Mouse (Mus musculus): ENCODE results near the gene Pdpr. TPM values are rescaled to one million over a fixed set of nuclear protein-coding genes. Genes with fewer than 3 reads are reported as not detected.

Gene Pdpr
- total and polyA plus RNA-seq, 3 experiments = 8.3 to 11.6 (median 8.3) TPM

GRCm38 (mm10) chr8:111130756-111131155 is 36.3 kb downstream of the Pdpr start:
- H3K27me3 ChIP-seq (replicated peaks) = no peaks in the 10 kb centered on the region
- no peak overlapping the region for H3K4me2 ChIP-seq (ENCODE audit: insufficient read depth, low read depth, poor library complexity, severe bottlenecking)
- no peaks in the 10 kb centered on the region for H3K4me1 ChIP-seq (ENCODE audit: control insufficient read depth in 1 of 2, insufficient read depth in 2 of 2)
- no peak overlapping the region for H3K4me3 ChIP-seq (replicated peaks in 1 of 3; ENCODE audit: low read depth in 2 of 3, low read length in 2 of 3, poor library complexity in 1 of 3)
- no peak overlapping the region for H3K27ac ChIP-seq (ENCODE audit: insufficient read depth, low read depth)
- no peak overlapping the region for H3K9ac ChIP-seq (ENCODE audit: insufficient read depth, low read depth)
- dilution Hi-C loops (cut with MboI; ENCODE audit: extremely low pct_ligation_motif_present, extremely low pct_unique_long_range_greater_than_20kb, low sequenced_read_pairs) = no loop called here
- in situ Hi-C loops (cut with MboI; ENCODE audit: low pct_ligation_motif_present, low pct_unique_long_range_greater_than_20kb, low sequenced_read_pairs) = no loop called here
- H3K9me3 ChIP-seq (replicated peaks; ENCODE audit: low read length) = no peaks in the 10 kb centered on the region
- peaks cover 33 to 79% of the 10 kb centered on the region in 2 experiments for H3K36me3 ChIP-seq (replicated peaks in 1 of 2; ENCODE audit: control insufficient read depth in 1 of 2, insufficient read depth in 1 of 2, low read length in 1 of 2)
- H3K79me2 ChIP-seq (replicated peaks; ENCODE audit: control insufficient read depth, extremely low read depth, insufficient read depth, poor library complexity, severe bottlenecking) = no peaks in the 10 kb centered on the region
- no peak for TF ChIP-seq UBTF (IDR thresholded peaks at IDR 0.05; ENCODE audit: low read depth, low read length)
- TF ChIP-seq CTCF (conservative IDR thresholded peaks at IDR 0.05 in 1 of 2, IDR thresholded peaks at IDR 0.05 in 1 of 2; ENCODE audit: low read depth in 2 of 2, low read length in 2 of 2) = no peak
- TF ChIP-seq USF2 (conservative IDR thresholded peaks at IDR 0.05; ENCODE audit: low read depth, low read length) = no peak
- no peak for TF ChIP-seq KAT2A (IDR thresholded peaks at IDR 0.05; ENCODE audit: insufficient replicate concordance, low read length)
- TF ChIP-seq MAFK (IDR thresholded peaks at IDR 0.05; ENCODE audit: insufficient replicate concordance, low read length) = no peak
- TF ChIP-seq CHD2 (IDR thresholded peaks at IDR 0.05; ENCODE audit: low read length) = no peak
- no peak for TF ChIP-seq USF1 (IDR thresholded peaks at IDR 0.05; ENCODE audit: low read depth, low read length)
- no peak for TF ChIP-seq CHD1 (IDR thresholded peaks at IDR 0.05; ENCODE audit: low read depth, low read length)
- TF ChIP-seq MYC (IDR thresholded peaks at IDR 0.05; ENCODE audit: low read depth, low read length) = no peak
- no peak for TF ChIP-seq ELF1 (IDR thresholded peaks at IDR 0.05; ENCODE audit: low read depth, low read length)
- no peak for DNase-seq (ENCODE audit: extremely low read depth)

- H3K79me2 ChIP-seq (replicated peaks; ENCODE audit: control insufficient read depth, extremely low read depth, insufficient read depth, poor library complexity, severe bottlenecking) = peaks cover 16% of the 10 kb centered on the region
- no peak for DNase-seq (ENCODE audit: extremely low read depth)
- dilution Hi-C loops (cut with MboI; ENCODE audit: extremely low pct_ligation_motif_present, extremely low pct_unique_long_range_greater_than_20kb, low sequenced_read_pairs) = no loop called here
- H3K4me2 ChIP-seq (ENCODE audit: insufficient read depth, low read depth, poor library complexity, severe bottlenecking) = no peak overlapping the region
- no peak for TF ChIP-seq POLR2AphosphoS2 (IDR thresholded peaks at IDR 0.05; ENCODE audit: low read depth, low read length)
- no peak for TF ChIP-seq MAFK (IDR thresholded peaks at IDR 0.05; ENCODE audit: insufficient replicate concordance, low read length)
- no peak for TF ChIP-seq RCOR1 (conservative IDR thresholded peaks at IDR 0.05; ENCODE audit: low read depth, low read length)
- TF ChIP-seq SMC3 (IDR thresholded peaks at IDR 0.05; ENCODE audit: low read depth, low read length) = no peak
- no peak for TF ChIP-seq ELF1 (IDR thresholded peaks at IDR 0.05; ENCODE audit: low read depth, low read length)
- no peak for TF ChIP-seq ZC3H11A (IDR thresholded peaks at IDR 0.05; ENCODE audit: low read depth, low read length)
- TF ChIP-seq JUN (IDR thresholded peaks at IDR 0.05; ENCODE audit: insufficient read depth, low read depth, low read length) = no peak
- no peak for TF ChIP-seq MYC (IDR thresholded peaks at IDR 0.05; ENCODE audit: low read depth, low read length)
- TF ChIP-seq RAD21 (IDR thresholded peaks at IDR 0.05; ENCODE audit: low read depth, low read length) = no peak
- TF ChIP-seq TCF12 (IDR thresholded peaks at IDR 0.05; ENCODE audit: low read depth, low read length) = no peak
- TF ChIP-seq JUND (conservative IDR thresholded peaks at IDR 0.05; ENCODE audit: low read depth, low read length) = no peak
- no peak for TF ChIP-seq IRF4 (IDR thresholded peaks at IDR 0.05; ENCODE audit: low read depth, low read length)
- peaks cover 0 to 14% of the 10 kb centered on the region in 2 experiments; a peak in 1 of 4 replicates for H3K4me1 ChIP-seq (ENCODE audit: control insufficient read depth in 1 of 2, insufficient read depth in 2 of 2)
- H3K27me3 ChIP-seq (replicated peaks) = no peaks in the 10 kb centered on the region
- H3K9me3 ChIP-seq (replicated peaks; ENCODE audit: low read length) = no peaks in the 10 kb centered on the region
- no peak overlapping the region for H3K9ac ChIP-seq (ENCODE audit: insufficient read depth, low read depth)
- H3K36me3 ChIP-seq (replicated peaks in 1 of 2; ENCODE audit: control insufficient read depth in 1 of 2, insufficient read depth in 1 of 2, low read length in 1 of 2) = peaks cover 6 to 40% of the 10 kb centered on the region in 2 experiments
- no peak overlapping the region for H3K27ac ChIP-seq (ENCODE audit: insufficient read depth, low read depth)
- in situ Hi-C loops (cut with MboI; ENCODE audit: low pct_ligation_motif_present, low pct_unique_long_range_greater_than_20kb, low sequenced_read_pairs) = no loop called here
- H3K4me3 ChIP-seq (replicated peaks in 1 of 3; ENCODE audit: low read depth in 2 of 3, low read length in 2 of 3, poor library complexity in 1 of 3) = no peak overlapping the region
Measured at GRCm38 (mm10) chr8:111142521-111142920, 48.1 kb downstream of the Pdpr start.
